Mouse (Mus musculus): ENCODE data around the gene Cyp2d26. TPM values are rescaled to one million over a fixed set of nuclear protein-coding genes. Genes with fewer than 3 reads are reported as not detected.

Gene Cyp2d26
- polyA plus RNA-seq (2014; fragmentation: Nextera tagmentation; extraction: Ambion mirVana) = not detected in 2 replicates

GRCm38 (mm10) chr15:82794277-82794676, at the start of gene Cyp2d26:
Gene Cyp2d26, minus strand, starts transcription at chr15:82794294.
- no peak within 1 kb of the TSS for H3K27ac ChIP-seq (ENCODE audit: low read depth, low read length)
- 94% methylated on average over 5 of the region's 5 CpGs for WGBS
- ATAC-seq (ENCODE audit: low FRiP score) (no peak), DNase-seq (ENCODE audit: low spot score, missing footprints) (no peak)
- H3K9ac ChIP-seq (ENCODE audit: low read length) = no peak within 1 kb of the TSS
- no peaks in the 10 kb centered on the region for H3K9me3 ChIP-seq (ENCODE audit: control insufficient read depth, low read length)
- no peaks in the 10 kb centered on the region for H3K4me1 ChIP-seq (ENCODE audit: control insufficient read depth, insufficient read depth, low read length)
- H3K36me3 ChIP-seq (ENCODE audit: control insufficient read depth, insufficient read depth, low read length) = no peaks in the 10 kb centered on the region
- no peak within 1 kb of the TSS for H3K4me2 ChIP-seq
- H3K27me3 ChIP-seq (ENCODE audit: control insufficient read depth, insufficient read depth, low read length) = no peaks in the 10 kb centered on the region
- H3K4me3 ChIP-seq (ENCODE audit: low read depth, low read length) = no peak within 1 kb of the TSS

GRCm38 (mm10) chr15:82839146-82839545, 45.1 kb upstream of the Cyp2d26 start:
- Histone ChIP-seq H3K27me3 (ENCODE audit: control insufficient read depth, insufficient read depth, low read length) (no peaks in the 10 kb centered on the region), H3K4me1 (ENCODE audit: control insufficient read depth, insufficient read depth, low read length) (no peaks in the 10 kb centered on the region), H3K36me3 (ENCODE audit: control insufficient read depth, insufficient read depth, low read length) (no peaks in the 10 kb centered on the region), H3K9ac (ENCODE audit: low read length) (no peak overlapping the region), H3K4me3 (ENCODE audit: low read depth, low read length) (no peak overlapping the region), H3K4me2 (no peak overlapping the region), H3K9me3 (ENCODE audit: control insufficient read depth, low read length) (no peaks in the 10 kb centered on the region), H3K27ac (ENCODE audit: low read depth, low read length) (no peak overlapping the region)
- DNase-seq (ENCODE audit: low spot score, missing footprints) (peak; percentile 78), ATAC-seq (ENCODE audit: low FRiP score) (no peak)
- 94% methylated on average over 3 of the region's 3 CpGs for WGBS

GRCm38 (mm10) chr15:82829917-82830316, 35.8 kb upstream of the Cyp2d26 start:
- H3K9ac ChIP-seq (ENCODE audit: low read length) = no peak overlapping the region

GRCm38 (mm10) chr15:82825866-82826265, 31.8 kb upstream of the Cyp2d26 start:
- H3K4me1 ChIP-seq (ENCODE audit: control insufficient read depth, insufficient read depth, low read length) = no peaks in the 10 kb centered on the region
- H3K4me3 ChIP-seq (ENCODE audit: low read depth, low read length) = no peak overlapping the region
- H3K9me3 ChIP-seq (ENCODE audit: control insufficient read depth, low read length) = no peaks in the 10 kb centered on the region
- no peak overlapping the region for H3K27ac ChIP-seq (ENCODE audit: low read depth, low read length)
- DNase-seq (ENCODE audit: low spot score, missing footprints) (no peak), ATAC-seq (ENCODE audit: low FRiP score) (no peak)
- no peaks in the 10 kb centered on the region; the same call in 1 of the 2 replicates for H3K36me3 ChIP-seq (ENCODE audit: control insufficient read depth, insufficient read depth, low read length)
- no peaks in the 10 kb centered on the region for H3K27me3 ChIP-seq (ENCODE audit: control insufficient read depth, insufficient read depth, low read length)
- no peak overlapping the region for H3K4me2 ChIP-seq
- H3K9ac ChIP-seq (ENCODE audit: low read length) = no peak overlapping the region

More at GRCm38 (mm10) chr15:82829917-82830316, 35.8 kb upstream of the Cyp2d26 start:
- peak; percentile 17 for DNase-seq (ENCODE audit: low spot score, missing footprints)
- no peak overlapping the region for H3K4me3 ChIP-seq (ENCODE audit: low read depth, low read length)
- no peaks in the 10 kb centered on the region for H3K36me3 ChIP-seq (ENCODE audit: control insufficient read depth, insufficient read depth, low read length)
- H3K27me3 ChIP-seq (ENCODE audit: control insufficient read depth, insufficient read depth, low read length) = no peaks in the 10 kb centered on the region
- no peak overlapping the region for H3K4me2 ChIP-seq
- no peaks in the 10 kb centered on the region for H3K9me3 ChIP-seq (ENCODE audit: control insufficient read depth, low read length)
- no peak overlapping the region for H3K27ac ChIP-seq (ENCODE audit: low read depth, low read length)
- H3K4me1 ChIP-seq (ENCODE audit: control insufficient read depth, insufficient read depth, low read length) = no peaks in the 10 kb centered on the region
- WGBS = 88% methylated on average over 6 of the region's 6 CpGs
- no peak for ATAC-seq (ENCODE audit: low FRiP score)

- H3K9ac ChIP-seq (ENCODE audit: low read length) = no peak overlapping the region
- ATAC-seq (ENCODE audit: low FRiP score) (no peak), DNase-seq (ENCODE audit: low spot score, missing footprints) (peak; percentile 61)
- H3K4me2 ChIP-seq = no peak overlapping the region
- no peak overlapping the region for H3K27ac ChIP-seq (ENCODE audit: low read depth, low read length)
- H3K36me3 ChIP-seq (ENCODE audit: control insufficient read depth, insufficient read depth, low read length) = no peaks in the 10 kb centered on the region; the same call in 1 of the 2 replicates
- no peaks in the 10 kb centered on the region for H3K9me3 ChIP-seq (ENCODE audit: control insufficient read depth, low read length)
- no peak overlapping the region for H3K4me3 ChIP-seq (ENCODE audit: low read depth, low read length)
- H3K27me3 ChIP-seq (ENCODE audit: control insufficient read depth, insufficient read depth, low read length) = no peaks in the 10 kb centered on the region
- H3K4me1 ChIP-seq (ENCODE audit: control insufficient read depth, insufficient read depth, low read length) = no peaks in the 10 kb centered on the region
- 81% methylated on average over 3 of the region's 4 CpGs for WGBS
These were observed 28.3 kb upstream of the Cyp2d26 start for GRCm38 (mm10) chr15:82822347-82822746.

- 94% methylated on average over 1 of the region's 1 CpGs for WGBS
- Histone ChIP-seq H3K4me3 (ENCODE audit: low read depth, low read length) (no peak overlapping the region), H3K9ac (ENCODE audit: low read length) (no peak overlapping the region), H3K9me3 (ENCODE audit: control insufficient read depth, low read length) (no peaks in the 10 kb centered on the region), H3K36me3 (ENCODE audit: control insufficient read depth, insufficient read depth, low read length) (no peaks in the 10 kb centered on the region; the same call in 1 of the 2 replicates), H3K27ac (ENCODE audit: low read depth, low read length) (no peak overlapping the region), H3K27me3 (ENCODE audit: control insufficient read depth, insufficient read depth, low read length) (no peaks in the 10 kb centered on the region), H3K4me1 (ENCODE audit: control insufficient read depth, insufficient read depth, low read length) (no peaks in the 10 kb centered on the region), H3K4me2 (no peak overlapping the region)
- ATAC-seq (ENCODE audit: low FRiP score) = no peak
- DNase-seq (ENCODE audit: low spot score, missing footprints) = peak; percentile 44
These were observed 27.6 kb upstream of the Cyp2d26 start for GRCm38 (mm10) chr15:82821657-82822056.

- Histone ChIP-seq H3K27me3 (ENCODE audit: control insufficient read depth, insufficient read depth, low read length) (no peaks in the 10 kb centered on the region), H3K4me3 (ENCODE audit: low read depth, low read length) (no peak overlapping the region), H3K9me3 (ENCODE audit: control insufficient read depth, low read length) (no peaks in the 10 kb centered on the region), H3K4me1 (ENCODE audit: control insufficient read depth, insufficient read depth, low read length) (no peaks in the 10 kb centered on the region), H3K9ac (ENCODE audit: low read length) (no peak overlapping the region), H3K27ac (ENCODE audit: low read depth, low read length) (no peak overlapping the region), H3K4me2 (no peak overlapping the region), H3K36me3 (ENCODE audit: control insufficient read depth, insufficient read depth, low read length) (no peaks in the 10 kb centered on the region; the same call in 1 of the 2 replicates)
- DNase-seq (ENCODE audit: low spot score, missing footprints) (peak; percentile 72), ATAC-seq (ENCODE audit: low FRiP score) (no peak)
- 85% methylated on average over 4 of the region's 4 CpGs for WGBS
These were observed 21.2 kb upstream of the Cyp2d26 start for GRCm38 (mm10) chr15:82815296-82815695.

- Histone ChIP-seq H3K4me3 (ENCODE audit: low read depth, low read length) (no peak overlapping the region), H3K9me3 (ENCODE audit: control insufficient read depth, low read length) (no peaks in the 10 kb centered on the region), H3K4me2 (no peak overlapping the region), H3K4me1 (ENCODE audit: control insufficient read depth, insufficient read depth, low read length) (no peaks in the 10 kb centered on the region), H3K27ac (ENCODE audit: low read depth, low read length) (no peak overlapping the region), H3K9ac (ENCODE audit: low read length) (no peak overlapping the region), H3K27me3 (ENCODE audit: control insufficient read depth, insufficient read depth, low read length) (no peaks in the 10 kb centered on the region), H3K36me3 (ENCODE audit: control insufficient read depth, insufficient read depth, low read length) (no peaks in the 10 kb centered on the region; the same call in 1 of the 2 replicates)
- peak; percentile 90 for DNase-seq (ENCODE audit: low spot score, missing footprints)
- ATAC-seq (ENCODE audit: low FRiP score) = peak; percentile 38; the same call in 1 of the 2 replicates
- WGBS = 61% methylated on average over 4 of the region's 4 CpGs
These were observed 20.7 kb upstream of the Cyp2d26 start for GRCm38 (mm10) chr15:82814806-82815205.

GRCm38 (mm10) chr15:82814321-82814720, 20.2 kb upstream of the Cyp2d26 start:
- H3K27me3 ChIP-seq (ENCODE audit: control insufficient read depth, insufficient read depth, low read length) = no peaks in the 10 kb centered on the region
- no peak overlapping the region for H3K4me2 ChIP-seq
- H3K9ac ChIP-seq (ENCODE audit: low read length) = no peak overlapping the region
- H3K4me1 ChIP-seq (ENCODE audit: control insufficient read depth, insufficient read depth, low read length) = no peaks in the 10 kb centered on the region
- H3K27ac ChIP-seq (ENCODE audit: low read depth, low read length) = no peak overlapping the region
- DNase-seq (ENCODE audit: low spot score, missing footprints) (no peak), ATAC-seq (ENCODE audit: low FRiP score) (no peak)
- H3K4me3 ChIP-seq (ENCODE audit: low read depth, low read length) = no peak overlapping the region
- H3K9me3 ChIP-seq (ENCODE audit: control insufficient read depth, low read length) = no peaks in the 10 kb centered on the region
- no peaks in the 10 kb centered on the region; the same call in 1 of the 2 replicates for H3K36me3 ChIP-seq (ENCODE audit: control insufficient read depth, insufficient read depth, low read length)
- 90% methylated on average over 7 of the region's 7 CpGs for WGBS

All from midbrain, embryonic 11.5 days (tissue).